Mouse (Mus musculus): ENCODE measurements at regions not wholly inside any gene's neighbourhood (a gene's known extent, or its start where the extent isn't known, plus 50 kb on each side); places are given as distances from the start of the nearest gene placed in this dataset.

GRCm38 (mm10) chr9:67099471-67099870 lies 50.3 kb upstream of the Tpm1 start:
- no peak for TF ChIP-seq USF1 (IDR thresholded peaks at IDR 0.05; ENCODE audit: low read depth)
- no peak for TF ChIP-seq MYOG (IDR thresholded peaks at IDR 0.05; ENCODE audit: control insufficient read depth in 1 of 3, insufficient read depth in 1 of 3, insufficient read length in 2 of 3, low read depth in 2 of 3)
- no peak for TF ChIP-seq POLR2A (IDR thresholded peaks at IDR 0.05; ENCODE audit: insufficient read length, low read depth)
- TF ChIP-seq E2F4 (IDR thresholded peaks at IDR 0.05; ENCODE audit: insufficient read depth) = no peak
- no peak for TF ChIP-seq TCF12 (IDR thresholded peaks at IDR 0.05; ENCODE audit: insufficient read depth, poor library complexity, severe bottlenecking)
- no peak for TF ChIP-seq MYOD1 (IDR thresholded peaks at IDR 0.05; ENCODE audit: control insufficient read depth in 1 of 3, insufficient read length in 2 of 3, low read depth in 2 of 3)
- TF ChIP-seq REST (IDR thresholded peaks at IDR 0.05; ENCODE audit: insufficient read depth, insufficient read length) = no peak
- TF ChIP-seq POLR2AphosphoS2 (IDR thresholded peaks at IDR 0.05; ENCODE audit: insufficient read length, low read depth) = no peak
- TF ChIP-seq MAX (IDR thresholded peaks at IDR 0.05; ENCODE audit: low read depth) = no peak
- TF ChIP-seq CEBPB (IDR thresholded peaks at IDR 0.05; ENCODE audit: insufficient read depth, poor library complexity, severe bottlenecking) = no peak
